Mouse (Mus musculus): ENCODE measurements around the gene Gm21312.
"Not testable (repeated sequence)": the region's sequence is repeated elsewhere in the genome, so short reads cannot be mapped to it uniquely, and the experiment has no call there.

DNA sequence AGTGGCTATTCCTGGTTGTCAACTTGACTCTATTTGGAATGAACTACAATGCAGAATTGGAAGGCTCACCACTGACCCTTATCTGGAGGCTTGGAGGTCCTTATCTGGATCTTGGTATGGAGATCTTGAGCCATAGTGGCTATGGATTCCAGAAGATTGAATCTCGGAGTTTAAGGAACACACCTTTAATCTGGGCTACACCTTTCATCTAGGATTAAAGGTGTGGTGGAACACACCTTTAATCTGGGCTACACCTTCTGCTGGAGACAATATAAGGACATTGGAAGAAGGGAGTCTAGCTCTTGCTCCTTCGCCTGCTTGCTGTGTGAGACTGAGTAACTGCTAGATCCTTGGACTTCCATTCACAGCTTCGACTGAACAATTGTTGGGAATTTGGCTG, 34.1 kb upstream of the Gm21312 start, which contains the start of gene Gm21293:
- not testable (repeated sequence) for TF ChIP-seq CTCF (IDR thresholded peaks at IDR 0.05; ENCODE audit: low read depth); EP300 (optimal IDR thresholded peaks at IDR 0.05)
